ENCODE assay signal across 13 mouse cellular contexts in genomic region chr7:49741923-49742322, GRCm38 (mm10). TPM values are rescaled to one million over a fixed set of nuclear protein-coding genes. Genes with fewer than 3 reads are reported as not detected.
DNase-seq lines count a peak whose midpoint lies in the region; ATAC-seq and TF ChIP-seq lines count a peak whose summit lies in the region.
"Had no signal": no experiment of that assay in that cellular context is flagged by ENCODE, and none has a peak within 500 bp of the region (broad histone marks: within the 10 kb centered on the region; RNA-seq: fewer than 3 reads in every experiment).

No protein-coding gene starts in this region.

- H3K9ac ChIP-seq in hindbrain, embryonic 16.5 days (ENCODE audit: low read depth, low read length), result no peak overlapping the region
- H3K9ac ChIP-seq in midbrain, embryonic 12.5 days (replicated peaks), result no peak overlapping the region
- H3K9ac ChIP-seq: limb, embryonic 13.5 days; liver, postnatal 0 days had no signal

- peak; percentile 17 for DNase-seq in hindbrain, embryonic 10.5 days (ENCODE audit: low spot score)
- no peak for DNase-seq in spleen, adult 2 months (ENCODE audit: low read depth in 1 of 2, low spot score in 2 of 2)
- DNase-seq in spleen, postnatal 4 days (ENCODE audit: low spot score in 2 of 2), result no peak
- DNase-seq in urinary bladder, adult 2 months (ENCODE audit: low spot score), result no peak
- no peak for DNase-seq in ovary, adult 18-20 months (ENCODE audit: low spot score)
- DNase-seq: heart, adult 2 months; liver, postnatal 0 days had no signal

- 24% methylated on average over 10 of the region's 10 CpGs for WGBS in hindbrain, embryonic 10.5 days
- 12% methylated on average over 10 of the region's 10 CpGs for WGBS in hindbrain, embryonic 16.5 days
- 60% methylated on average over 10 of the region's 10 CpGs for WGBS in spleen, adult 2 months
- WGBS in midbrain, embryonic 12.5 days, result 7% methylated on average over 10 of the region's 10 CpGs

- peaks cover 90% of the 10 kb centered on the region for H3K27me3 ChIP-seq in hindbrain, embryonic 10.5 days (ENCODE audit: insufficient read depth, poor library complexity, severe bottlenecking)
- H3K27me3 ChIP-seq in hindbrain, embryonic 16.5 days (replicated peaks; ENCODE audit: control insufficient read depth, insufficient read depth, low read length), result peaks cover 23% of the 10 kb centered on the region
- no peaks in the 10 kb centered on the region for H3K27me3 ChIP-seq in spleen, adult 2 months (ENCODE audit: control insufficient read depth, insufficient read depth, low read length)
- H3K27me3 ChIP-seq in midbrain, embryonic 12.5 days, result peaks cover 73% of the 10 kb centered on the region

- ATAC-seq in hindbrain, embryonic 16.5 days, result no peak
- peak; percentile 79 for ATAC-seq in midbrain, embryonic 12.5 days (ENCODE audit: low FRiP score, low read depth)
- ATAC-seq: intestine, embryonic 16.5 days; liver, postnatal 0 days had no signal

- TF ChIP-seq CTCF in spleen, adult 2 months (IDR thresholded peaks at IDR 0.05; ENCODE audit: extremely low read depth, insufficient read depth, insufficient read length, insufficient replicate concordance), result no peak

- peak overlapping the region; percentile 12; the same call in 1 of the 2 replicates for H3K27ac ChIP-seq in hindbrain, embryonic 10.5 days
- no peak overlapping the region for H3K27ac ChIP-seq in hindbrain, embryonic 16.5 days (ENCODE audit: low read depth, low read length)
- H3K27ac ChIP-seq in spleen, adult 2 months (ENCODE audit: insufficient read depth, low read length), result peak overlapping the region; percentile 67; the same call in 1 of the 2 replicates
- H3K27ac ChIP-seq in midbrain, embryonic 12.5 days (replicated peaks), result 0 out of 2 replicates have a peak overlapping the region, but pooled peaks have one; percentile 52
- H3K27ac ChIP-seq: heart, adult 2 months; limb, embryonic 13.5 days; macrophage had no signal

- TF ChIP-seq POLR2A in spleen, adult 2 months (IDR thresholded peaks at IDR 0.05; ENCODE audit: low read depth, low read length), result no peak

- H3K4me3 ChIP-seq in hindbrain, embryonic 10.5 days, result no peak overlapping the region
- H3K4me3 ChIP-seq in hindbrain, embryonic 16.5 days (ENCODE audit: low read length), result no peak overlapping the region
- no peak overlapping the region for H3K4me3 ChIP-seq in spleen, adult 2 months (ENCODE audit: extremely low read depth, insufficient read depth, insufficient read length)
- no peak overlapping the region for H3K4me3 ChIP-seq in midbrain, embryonic 12.5 days
- H3K4me3 ChIP-seq: erythroblast, embryonic 14.5 days; heart, adult 2 months; limb, embryonic 13.5 days had no signal

- H3K4me2 ChIP-seq in hindbrain, embryonic 16.5 days (ENCODE audit: low read length), result no peak overlapping the region
- H3K4me2 ChIP-seq in midbrain, embryonic 12.5 days (replicated peaks), result no peak overlapping the region; the same call in 1 of the 2 replicates
- H3K4me2 ChIP-seq: limb, embryonic 13.5 days had no signal

- peaks cover 34% of the 10 kb centered on the region for H3K4me1 ChIP-seq in hindbrain, embryonic 10.5 days (replicated peaks)
- H3K4me1 ChIP-seq in hindbrain, embryonic 16.5 days (ENCODE audit: control insufficient read depth, insufficient read depth, low read depth, low read length), result no peaks in the 10 kb centered on the region
- peaks cover 5% of the 10 kb centered on the region; the same call in 1 of the 2 replicates for H3K4me1 ChIP-seq in spleen, adult 2 months (ENCODE audit: control insufficient read depth, insufficient read depth, insufficient read length)
- H3K4me1 ChIP-seq in midbrain, embryonic 12.5 days, result peaks cover 31% of the 10 kb centered on the region
- H3K4me1 ChIP-seq: limb, embryonic 13.5 days had no signal

- H3K36me3 ChIP-seq in hindbrain, embryonic 10.5 days, result no peaks in the 10 kb centered on the region
- no peaks in the 10 kb centered on the region for H3K36me3 ChIP-seq in hindbrain, embryonic 16.5 days (ENCODE audit: control insufficient read depth, insufficient read depth, low read length)
- no peaks in the 10 kb centered on the region for H3K36me3 ChIP-seq in spleen, adult 2 months (ENCODE audit: control insufficient read depth, insufficient read depth, low read length)
- no peaks in the 10 kb centered on the region for H3K36me3 ChIP-seq in midbrain, embryonic 12.5 days
- H3K36me3 ChIP-seq: limb, embryonic 13.5 days had no signal

- no peaks in the 10 kb centered on the region for H3K9me3 ChIP-seq in hindbrain, embryonic 10.5 days
- no peaks in the 10 kb centered on the region for H3K9me3 ChIP-seq in hindbrain, embryonic 16.5 days (ENCODE audit: control insufficient read depth, low read length)
- no peaks in the 10 kb centered on the region for H3K9me3 ChIP-seq in midbrain, embryonic 12.5 days
- H3K9me3 ChIP-seq: limb, embryonic 13.5 days had no signal

RNA-seq across cellular contexts. Expression of gene Htatip2, which starts 17.0 kb away (rescaled TPM):
- polyA plus RNA-seq in hindbrain, embryonic 10.5 days (2016; fragmentation: Nextera tagmentation; extraction: Ambion mirVana), result 3.6 and 4.3 TPM in 2 replicates
- 4.2 and 5.2 TPM in 2 replicates for polyA plus RNA-seq in hindbrain, embryonic 16.5 days (2015; fragmentation: Nextera tagmentation; extraction: Ambion mirVana)
- polyA plus RNA-seq in spleen, adult 2 months (2012; rRNA removed), result 5.2 and 6.4 TPM in 2 replicates
- polyA plus RNA-seq in midbrain, embryonic 12.5 days (2016; fragmentation: Nextera tagmentation; extraction: Ambion mirVana), result 9.3 and 12.2 TPM in 2 replicates
- 49.6 and 57.0 TPM in 2 replicates for polyA plus RNA-seq in urinary bladder, adult 2 months (2012; rRNA removed)

RNA-seq across cellular contexts. Expression of gene Prmt3, which starts 36.2 kb away (rescaled TPM):
- polyA plus RNA-seq in hindbrain, embryonic 10.5 days (2016; fragmentation: Nextera tagmentation; extraction: Ambion mirVana), result 49.7 and 65.0 TPM in 2 replicates
- polyA plus RNA-seq in hindbrain, embryonic 16.5 days (2015; fragmentation: Nextera tagmentation; extraction: Ambion mirVana), result 44.9 and 50.0 TPM in 2 replicates
- polyA plus RNA-seq in spleen, adult 2 months (2012; rRNA removed), result 17.1 and 44.4 TPM in 2 replicates
- 74.7 and 78.4 TPM in 2 replicates for polyA plus RNA-seq in midbrain, embryonic 12.5 days (2016; fragmentation: Nextera tagmentation; extraction: Ambion mirVana)
- polyA plus RNA-seq in urinary bladder, adult 2 months (2012; rRNA removed), result 19.7 and 22.0 TPM in 2 replicates
